Mouse (Mus musculus) adrenal gland, adult 2 months (tissue): ENCODE results near the gene Nckap1l. TPM values are rescaled to one million over a fixed set of nuclear protein-coding genes. Genes with fewer than 3 reads are reported as not detected.
A peak's percentile ranks its signal among the peaks of the same experiment; 100 is the strongest.
"Not testable (repeated sequence)": the region's sequence is repeated elsewhere in the genome, so short reads cannot be mapped to it uniquely, and the experiment has no call there.

ENCODE experiments used
- DNase-seq: peaks from one replicate; pipeline ENCODE4 v3.0.0; 2021
- long read RNA-seq: library from polyadenylated mRNA; stranded (forward); transcript quantifications from one replicate; pipeline ENCODE4 v2.0.0, GENCODE M21; 2021
- polyA plus RNA-seq: library from polyadenylated mRNA; depleted of rRNA; stranded (reverse); fragments of >200 nt; gene quantifications from 2 replicates; pipeline ENCODE4 v1.2.3, GENCODE M21; 2012; rRNA removed
- total RNA-seq, 2 experiments: library from RNA; stranded (reverse); gene quantifications; 2 replicates each; pipeline ENCODE4 v1.2.3; 2021

Nckap1l gene
- total RNA-seq (1 to 10 TPM; 4.7 to 6.5 TPM), polyA plus RNA-seq (2.6 and 3.5 TPM in 2 replicates)
- long read RNA-seq, full-length matches to known transcripts: 1 of 2 reads
- long read RNA-seq, partial matches to known transcripts: 1 of 2 reads
- long read RNA-seq, other reads (novel, unspliced or antisense): 0 of 2 reads

DNA sequence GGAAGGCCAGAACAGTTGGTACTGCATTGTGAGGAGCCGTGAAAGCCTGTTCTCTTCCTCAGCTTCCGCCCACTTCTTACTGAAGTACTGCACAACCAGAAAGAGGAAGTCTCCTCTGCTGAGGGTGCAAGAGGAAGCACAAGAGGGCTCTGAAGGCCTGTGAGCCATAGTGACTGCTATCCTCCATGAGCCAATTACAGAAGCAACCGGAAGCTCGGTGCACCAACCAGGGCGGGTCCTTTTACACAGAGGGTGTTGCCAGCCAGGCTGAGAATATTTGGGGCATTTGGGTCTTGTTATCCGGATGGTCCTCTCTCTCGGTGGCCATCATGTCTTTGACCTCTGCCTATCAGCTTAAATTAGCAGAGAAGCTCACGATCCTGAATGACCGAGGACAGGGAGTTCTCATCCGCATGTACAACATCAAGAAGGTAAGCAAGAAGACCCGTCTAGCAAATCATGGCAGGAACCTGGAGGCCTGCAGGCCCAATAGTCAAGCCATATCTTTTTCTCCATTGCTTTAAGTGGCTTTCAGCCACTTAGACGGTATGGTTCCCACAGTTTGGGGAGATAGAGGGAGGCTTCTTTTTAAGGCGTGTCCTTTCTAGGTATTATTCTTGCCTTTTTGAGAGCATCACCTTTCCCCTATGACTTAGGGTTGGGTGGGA is at the start of gene Nckap1l:
Nckap1l (plus strand) TSS at position 244 of the 668 bp plus-strand sequence.
- DNase-seq: peak; percentile 23

DNA sequence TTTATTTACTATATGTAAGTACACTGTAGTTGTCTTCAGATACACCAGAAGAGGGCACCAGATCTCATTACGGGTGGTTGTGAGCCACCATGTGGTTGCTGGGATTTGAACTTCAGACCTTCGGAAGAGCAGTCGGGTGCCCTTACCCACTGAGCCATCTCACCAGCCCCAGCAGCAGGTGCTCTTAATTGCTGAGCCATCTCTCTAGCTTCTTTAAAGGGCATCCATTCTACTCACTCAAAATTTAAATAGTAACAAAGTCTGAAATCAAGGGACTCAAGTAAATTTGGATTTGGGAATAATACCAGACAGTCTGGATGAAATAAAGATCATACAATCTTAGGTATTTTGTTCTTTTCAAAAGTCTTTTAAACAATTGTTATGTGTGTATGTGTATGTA is 48.0 kb upstream of the Nckap1l start:
- DNase-seq: not testable (repeated sequence)

DNA sequence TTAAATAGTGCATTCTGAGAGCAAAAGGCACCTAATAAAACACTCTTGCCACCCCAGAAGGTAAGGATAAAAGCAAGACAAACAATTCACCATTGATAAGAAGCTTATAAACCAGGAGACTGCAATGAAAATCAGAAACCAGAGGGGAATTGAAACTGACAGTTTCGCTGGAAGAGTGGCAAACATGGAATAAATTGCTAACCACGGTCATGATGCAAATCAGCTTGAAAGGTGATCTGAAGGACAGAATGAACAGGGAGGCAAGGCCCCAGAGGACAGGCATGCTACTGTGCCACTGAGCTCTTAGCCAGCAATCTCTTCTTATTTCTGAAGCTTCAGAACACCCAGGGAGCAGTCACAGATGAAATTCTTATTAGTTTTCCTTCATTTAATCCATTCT is 26.6 kb upstream of the Nckap1l start:
- DNase-seq: no peak

DNA sequence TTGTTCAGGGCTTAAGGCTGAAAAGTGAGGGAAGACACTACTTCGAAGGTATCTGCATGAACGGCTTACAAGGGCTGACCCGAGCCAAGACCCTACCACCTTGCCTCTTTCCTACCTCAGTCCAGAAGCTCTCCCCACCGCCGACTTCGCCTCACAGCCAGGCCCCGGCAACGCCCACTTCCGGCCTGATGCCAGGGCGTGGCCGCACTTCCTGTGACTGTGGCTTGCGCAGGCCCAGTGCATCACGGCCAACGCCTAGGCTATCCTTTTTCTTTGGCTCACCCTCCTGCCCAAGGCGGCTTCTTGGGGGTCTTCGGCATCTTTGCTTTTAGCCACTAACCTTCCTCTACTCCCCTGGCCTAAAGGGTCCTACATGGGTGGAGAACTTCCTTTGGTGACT is 23.4 kb upstream of the Nckap1l start, which contains the start of gene Gtsf1:
Gtsf1 (minus strand) TSS at position 230 of the 400 bp plus-strand sequence.
- no peak for DNase-seq

DNA sequence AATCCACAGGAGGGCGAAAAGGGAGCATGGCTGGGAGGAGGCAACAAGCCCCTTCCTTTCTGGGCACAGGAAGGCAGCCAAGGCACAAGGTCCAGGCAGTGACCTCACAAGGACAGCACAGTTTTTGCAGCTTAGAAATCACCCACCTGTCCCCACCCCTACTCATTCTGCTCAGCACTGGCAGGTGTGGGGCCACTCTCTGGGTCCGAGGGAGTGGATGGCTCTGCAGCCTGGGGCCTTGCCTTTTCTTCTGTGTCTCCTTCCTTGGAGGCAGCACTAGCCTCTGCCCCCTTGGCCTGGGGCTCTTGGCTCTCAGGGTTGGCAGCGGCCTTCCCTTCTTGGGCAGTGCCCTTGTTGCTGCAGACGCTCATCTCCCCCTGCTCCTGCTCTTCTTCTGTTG is 7.6 kb upstream of the Nckap1l start:
- DNase-seq: not testable (repeated sequence)

DNA sequence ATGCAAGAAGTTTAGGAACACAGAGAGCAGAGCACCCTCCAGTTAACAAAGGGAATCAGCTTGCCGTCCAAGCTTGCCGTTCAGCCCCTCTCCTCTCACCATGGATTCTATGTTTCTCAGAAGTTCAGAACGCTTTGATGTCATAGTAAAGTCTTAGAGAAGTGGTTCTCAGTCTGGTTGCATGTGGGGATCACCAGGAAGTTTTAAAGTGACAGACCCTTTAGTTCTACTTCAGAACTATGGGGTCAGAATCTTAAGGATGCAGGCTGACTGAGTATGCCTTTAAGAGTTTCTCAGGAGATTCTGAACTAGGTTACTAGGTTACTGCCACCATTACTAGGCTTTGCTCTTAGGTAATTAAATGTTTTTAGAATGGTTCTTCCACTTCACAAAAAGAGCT is 5.2 kb upstream of the Nckap1l start, which contains the start of gene Gtsf2:
Gtsf2 (minus strand) TSS at position 101 of the 400 bp plus-strand sequence.
- no peak for DNase-seq

DNA sequence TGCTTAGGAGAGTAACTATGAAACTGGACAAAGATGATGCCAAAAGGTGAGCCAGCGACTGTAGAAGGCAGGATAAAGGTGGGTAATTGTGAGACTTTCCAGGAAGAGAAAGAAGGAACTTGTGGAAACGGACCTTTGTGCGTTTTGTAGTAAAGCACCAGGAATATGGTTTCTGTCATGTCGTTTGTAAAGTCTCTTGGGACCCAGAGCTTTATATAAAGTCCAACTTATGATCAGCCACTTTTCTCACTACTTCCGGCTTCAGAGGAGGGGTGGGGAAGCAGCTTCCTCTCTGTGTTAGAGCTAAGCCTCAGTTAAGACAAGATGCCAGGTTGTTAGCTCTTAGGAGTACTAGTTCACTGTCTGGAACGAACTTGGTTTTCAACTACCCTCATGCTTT is 855 bp downstream of the Nckap1l start:
- DNase-seq: no peak

DNA sequence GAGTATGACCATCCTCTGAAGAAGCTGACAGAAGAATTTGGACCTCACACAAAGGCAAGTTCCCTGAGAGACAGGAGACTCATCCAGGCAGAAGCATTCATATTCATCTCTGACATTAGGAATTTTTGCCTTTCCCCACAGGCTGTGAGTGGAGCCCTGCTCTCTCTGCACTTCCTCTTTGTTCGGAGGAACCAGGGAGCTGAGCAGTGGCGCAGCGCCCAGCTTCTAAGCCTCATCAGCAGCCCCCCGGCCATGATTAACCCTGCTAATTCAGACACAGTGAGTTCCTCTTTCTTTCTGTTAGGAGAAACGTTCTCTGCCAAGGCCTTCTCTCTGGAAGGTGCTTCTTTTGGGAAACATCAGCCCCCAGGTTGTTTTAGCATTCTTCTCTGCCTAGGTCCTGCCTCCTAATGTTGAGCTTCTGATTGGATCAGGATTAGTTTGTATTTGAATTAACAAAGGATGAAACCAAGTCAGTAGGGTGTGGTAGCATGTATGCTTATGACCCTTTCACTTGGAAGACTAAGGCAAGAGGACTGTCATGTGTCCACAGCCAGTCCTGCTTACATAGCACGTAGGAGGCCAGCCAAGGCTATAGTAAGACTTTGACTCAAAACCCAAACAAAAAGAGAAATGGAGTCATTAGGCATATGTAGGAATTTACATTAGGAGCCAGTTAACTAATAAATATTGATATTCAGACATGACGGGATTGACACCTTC is 9.1 kb downstream of the Nckap1l start:
- DNase-seq: no peak

DNA sequence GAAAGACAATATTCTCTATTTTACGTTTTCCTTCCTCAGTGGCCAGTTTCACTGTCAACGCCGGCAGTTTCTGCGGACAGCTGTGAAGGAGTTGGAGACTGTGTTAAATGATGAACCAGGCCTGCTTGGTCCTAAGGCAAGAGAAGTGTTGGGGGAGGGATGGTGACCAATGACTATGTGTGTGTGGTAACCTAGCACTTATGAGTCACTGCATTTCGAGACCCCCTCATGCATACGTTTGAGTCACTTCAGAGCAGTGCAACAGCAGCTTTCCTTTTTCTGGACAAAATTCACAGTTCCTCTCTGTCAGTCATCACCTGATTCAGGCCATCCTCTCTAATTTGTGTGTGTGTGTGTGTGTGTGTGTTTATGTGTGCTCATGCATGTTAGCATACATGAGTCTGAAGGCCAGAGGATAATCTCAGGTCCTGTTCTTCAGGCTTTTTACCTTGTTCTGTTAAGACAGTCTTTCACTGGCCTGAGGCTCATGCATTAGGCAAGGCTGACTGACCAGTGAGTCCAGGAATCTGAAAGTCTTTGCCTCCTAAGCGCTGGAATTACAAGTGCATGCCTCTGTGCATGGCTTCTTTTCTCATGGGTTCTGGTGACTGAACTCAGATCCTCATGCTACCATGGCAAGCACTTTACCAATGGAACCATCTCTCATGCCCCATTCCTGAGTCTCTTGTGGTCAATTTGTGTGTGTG is 18.0 kb downstream of the Nckap1l start:
- DNase-seq: no peak

DNA sequence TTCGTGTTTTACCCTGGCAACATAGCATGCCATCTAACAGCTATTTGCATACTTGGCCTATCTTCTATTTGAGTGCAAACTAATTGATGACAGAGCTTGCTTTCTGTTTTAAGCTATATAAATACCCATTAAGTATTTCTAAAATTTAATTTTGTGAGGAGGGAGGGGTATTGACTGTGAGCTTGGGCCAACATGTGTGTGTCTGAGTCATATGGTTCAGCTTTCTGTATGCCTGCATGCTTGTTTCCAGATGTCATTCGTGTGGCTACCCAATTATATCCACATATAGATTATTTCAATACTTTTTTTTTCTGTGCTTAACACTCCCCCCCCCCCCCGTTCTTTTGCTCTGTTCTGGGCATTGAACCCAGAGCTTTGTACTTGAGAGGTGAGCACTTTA is 18.7 kb downstream of the Nckap1l start:
- DNase-seq: no peak

DNA sequence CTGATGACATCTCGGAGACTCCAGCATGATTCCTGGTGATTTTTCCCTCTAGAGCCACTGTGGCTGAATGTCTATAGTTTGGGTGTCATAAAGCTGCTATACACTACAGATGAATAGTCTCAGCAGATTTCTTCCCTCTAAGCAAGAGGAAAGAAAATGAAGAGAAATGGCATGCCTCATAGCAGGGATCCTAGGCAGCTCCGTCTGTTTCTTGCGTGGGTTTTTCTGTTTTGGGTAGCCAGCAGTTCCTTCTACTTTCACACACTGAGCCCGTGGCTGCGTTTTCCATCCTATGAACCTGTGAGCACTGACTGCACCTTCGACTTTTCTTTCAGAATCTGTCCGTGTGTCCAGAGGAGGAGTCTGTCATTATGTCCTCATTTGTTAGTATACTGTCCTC is 19.6 kb downstream of the Nckap1l start:
- DNase-seq: no peak

DNA sequence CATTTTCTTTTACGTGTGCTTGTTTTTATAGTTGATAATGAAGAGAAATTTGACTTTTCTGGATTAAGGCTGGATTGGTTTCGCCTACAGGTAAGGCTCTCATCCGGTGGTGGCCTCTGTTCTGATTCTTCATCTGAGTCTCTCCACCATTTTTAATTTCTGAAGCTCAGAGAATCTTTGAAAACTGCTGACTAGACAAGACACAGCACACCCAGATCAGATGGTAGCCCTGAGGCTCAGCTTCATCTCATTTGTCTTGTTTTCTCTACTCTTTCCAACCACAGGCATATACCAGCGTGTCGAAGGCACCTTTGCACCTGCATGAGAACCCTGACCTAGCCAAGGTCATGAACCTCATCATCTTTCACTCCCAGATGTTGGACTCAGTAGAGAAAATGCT is 20.2 kb downstream of the Nckap1l start:
- no peak for DNase-seq

DNA sequence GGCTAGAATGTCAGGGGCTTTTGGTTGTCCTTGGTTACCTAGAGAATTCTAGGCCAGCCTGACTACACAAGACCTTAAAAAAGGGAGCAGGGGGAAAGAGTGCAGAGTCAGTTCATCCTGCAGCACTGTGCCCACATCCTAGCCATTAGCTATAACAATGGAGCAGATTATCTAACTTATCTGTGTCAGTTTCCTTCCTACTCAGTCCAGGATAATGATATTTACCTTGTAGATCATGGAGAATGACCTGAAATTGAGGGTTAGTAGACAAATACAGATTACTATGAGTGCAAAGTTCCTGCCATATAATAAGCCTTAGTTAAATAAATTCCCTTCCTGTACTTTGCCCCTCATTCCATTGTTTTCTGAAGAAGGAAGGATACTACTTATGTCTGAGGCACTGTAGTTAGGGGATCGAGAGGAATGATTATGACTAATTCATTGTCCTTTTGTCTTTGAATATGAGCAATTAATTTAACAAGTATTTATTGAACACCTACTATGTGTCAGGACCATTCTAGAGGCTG is 25.5 kb downstream of the Nckap1l start:
- DNase-seq: no peak

DNA sequence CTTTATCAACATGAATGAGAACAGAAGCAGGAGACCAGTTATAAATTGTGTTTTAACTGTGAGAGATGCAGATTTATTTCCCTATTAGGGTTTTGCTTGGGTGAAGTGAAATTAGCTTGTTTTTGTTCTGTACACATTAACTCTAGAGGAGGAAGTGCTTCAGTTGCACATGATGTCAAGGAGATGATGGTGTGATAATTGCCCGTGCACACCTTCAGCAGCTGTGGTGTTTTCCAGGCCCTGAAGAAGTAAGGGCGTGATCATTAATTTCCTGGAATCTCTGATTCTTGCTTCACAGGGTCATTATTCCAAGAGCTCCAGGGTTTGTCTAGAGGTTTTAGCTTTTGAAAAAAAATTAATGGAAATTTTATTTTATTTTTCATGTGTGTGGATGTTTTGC is 26.5 kb downstream of the Nckap1l start:
- DNase-seq: no peak

DNA sequence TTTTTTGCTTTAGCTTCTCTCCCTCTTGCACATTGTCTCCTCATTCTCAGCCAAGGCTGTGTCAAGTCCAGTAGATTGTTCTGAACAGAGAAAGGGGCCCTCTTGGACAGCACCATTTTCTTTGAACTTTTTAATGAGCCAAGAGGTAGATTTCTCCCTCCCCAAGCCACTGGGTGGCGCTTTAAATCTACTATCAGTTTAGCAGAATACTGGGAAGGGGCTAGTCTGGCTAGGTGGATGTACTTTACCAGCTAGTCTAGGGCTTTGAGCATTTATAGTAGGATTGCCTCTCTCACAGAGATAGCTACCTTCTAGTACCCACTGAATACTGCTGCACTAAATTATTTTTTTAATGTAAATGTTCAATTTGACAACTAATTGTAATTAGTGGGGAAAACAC is 28.9 kb downstream of the Nckap1l start:
- DNase-seq: peak; percentile 15

DNA sequence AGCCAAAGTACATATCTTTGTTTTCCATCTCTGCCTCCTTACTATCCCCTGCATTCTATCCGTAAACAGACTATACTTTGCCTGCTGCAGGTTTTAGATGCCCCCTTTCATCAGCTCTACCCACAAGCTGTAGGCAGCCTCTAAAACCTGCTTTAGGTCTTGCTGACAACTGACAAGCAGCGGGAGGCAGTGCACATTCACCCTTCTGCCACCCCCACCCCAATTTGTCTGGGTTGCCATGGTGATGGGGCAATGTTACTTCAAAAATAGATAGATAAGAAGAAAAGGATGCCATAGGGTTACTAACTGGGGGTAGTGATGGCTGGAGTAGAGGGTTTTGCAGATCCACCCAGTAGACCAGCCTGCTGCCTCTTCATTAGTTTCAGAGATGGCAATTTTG is 30.9 kb downstream of the Nckap1l start:
- DNase-seq: no peak

DNA sequence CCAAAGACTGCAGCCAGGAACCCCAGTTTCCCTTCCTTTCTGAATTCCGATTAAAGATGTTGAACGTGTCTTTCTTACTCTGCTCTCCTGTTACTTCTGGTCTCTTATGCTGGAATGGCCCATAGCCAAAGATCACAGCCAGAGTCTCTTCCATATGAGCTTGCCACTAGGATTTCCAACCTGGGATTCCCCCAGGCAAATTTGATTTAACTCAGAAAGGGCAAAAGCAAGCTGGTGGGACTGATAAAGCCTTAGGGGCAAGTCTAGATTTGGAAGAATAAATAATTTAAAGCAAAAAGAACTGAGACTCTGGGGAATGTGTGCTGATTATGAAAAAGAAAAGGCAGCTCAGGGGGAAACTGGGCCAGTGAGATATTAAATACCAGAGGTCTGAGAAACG is 31.5 kb downstream of the Nckap1l start:
- DNase-seq: no peak

DNA sequence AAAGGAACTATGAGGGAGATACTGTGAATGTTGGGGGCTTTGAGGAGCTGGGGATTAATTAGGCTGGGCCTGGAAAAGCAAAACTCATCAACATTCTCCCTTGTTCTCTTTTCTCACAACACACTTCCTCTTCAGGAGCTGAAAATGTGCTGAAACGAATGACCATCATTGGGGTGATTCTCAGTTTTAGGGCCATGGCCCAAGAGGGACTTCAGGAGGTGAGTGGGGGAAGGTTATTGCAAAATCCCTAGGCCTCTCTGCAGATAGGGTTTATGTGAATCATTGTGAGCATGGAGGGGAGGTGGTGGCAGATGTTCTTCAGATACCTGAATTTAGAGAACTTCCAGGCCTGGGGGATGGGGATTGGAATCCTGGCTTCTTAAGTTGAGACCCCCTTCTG is 33.1 kb downstream of the Nckap1l start:
- no peak for DNase-seq

DNA sequence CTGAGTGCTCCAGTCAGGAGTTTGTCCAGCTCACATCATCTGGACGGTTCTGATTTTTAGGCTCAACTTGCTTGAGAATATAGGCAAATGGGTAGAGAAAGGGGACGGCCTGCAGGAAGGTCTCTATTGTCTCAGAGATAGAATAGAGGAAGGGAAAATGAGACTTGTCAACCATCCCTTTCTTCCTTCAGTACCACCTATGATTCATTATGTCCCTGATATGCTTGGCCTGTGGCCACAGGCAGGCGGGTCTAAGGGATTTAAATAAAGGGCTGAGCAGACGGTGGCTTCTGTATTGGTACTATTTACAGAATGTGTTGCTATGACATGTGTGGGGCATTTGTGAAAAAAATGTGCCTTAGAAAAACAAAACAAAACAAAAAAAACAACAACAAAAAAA is 34.7 kb downstream of the Nckap1l start:
- peak; percentile 36 for DNase-seq

DNA sequence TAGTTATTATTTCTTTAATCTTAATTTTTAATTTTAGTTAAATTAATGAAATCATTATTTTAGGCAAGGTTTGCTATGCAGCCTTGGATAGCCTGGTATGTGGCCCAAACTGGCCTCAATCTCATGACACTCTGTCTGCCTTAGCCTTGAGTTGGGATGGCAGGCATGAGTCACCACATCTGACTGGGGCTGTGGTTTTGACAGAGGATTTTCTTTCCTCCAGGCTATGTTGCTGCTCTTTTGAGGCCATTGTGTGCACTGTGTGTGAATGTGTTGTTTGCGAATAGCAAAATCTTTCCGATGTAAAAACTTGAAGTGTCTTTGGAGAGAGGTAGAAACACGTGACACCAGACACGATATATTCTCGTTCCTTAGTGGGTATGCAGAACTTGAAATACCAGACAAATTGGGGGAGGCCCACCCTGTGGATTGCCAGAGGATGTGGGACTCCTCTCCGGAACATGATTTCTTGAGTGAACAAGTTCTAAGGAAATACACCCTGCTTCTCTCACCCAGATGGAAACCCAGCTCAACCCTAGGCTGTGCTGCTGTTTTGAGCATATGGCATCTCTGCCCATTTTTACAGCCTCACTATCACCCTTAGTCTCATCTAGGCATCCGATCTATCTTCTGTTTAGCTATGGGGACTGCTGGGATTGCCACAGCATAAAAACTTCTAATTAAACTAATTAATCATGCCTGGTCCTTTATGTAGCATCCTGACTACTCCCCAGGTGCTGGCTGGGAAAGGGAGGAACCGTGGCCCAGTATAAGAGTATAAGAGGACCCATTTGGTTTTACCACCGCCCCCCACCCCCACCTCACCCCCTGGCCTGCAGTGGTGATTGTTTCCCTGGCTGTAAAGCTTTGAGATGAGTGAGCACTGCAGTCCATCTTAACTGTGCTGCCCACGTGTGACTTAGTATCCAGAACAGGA is 42.9 kb downstream of the Nckap1l start:
- peak; percentile 86 for DNase-seq

DNA sequence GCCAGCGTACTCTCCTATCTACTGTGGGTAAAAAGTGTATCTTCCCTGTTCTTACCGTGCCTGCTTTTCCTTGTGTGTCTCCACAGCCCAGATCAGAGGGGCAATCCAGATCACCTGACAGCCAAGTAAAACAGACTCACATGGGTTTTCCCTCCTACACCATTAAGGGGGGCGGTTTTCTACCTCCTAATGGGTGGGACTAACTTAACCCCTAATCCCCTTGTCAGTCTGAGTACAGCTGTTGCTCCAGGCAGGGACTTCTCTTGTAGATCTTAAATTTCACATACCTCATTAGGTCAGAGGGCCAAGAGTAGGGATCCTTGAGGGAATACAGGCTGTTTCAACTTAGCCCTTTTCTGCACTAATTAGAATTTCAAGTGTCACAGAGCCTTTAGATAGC is 44.6 kb downstream of the Nckap1l start:
- DNase-seq: no peak
